Mouse (Mus musculus) CH12.LX (cell line): Measurements from ENCODE around the gene Stat5b. TPM values are rescaled to one million over a fixed set of nuclear protein-coding genes. Genes with fewer than 3 reads are reported as not detected.
A peak's percentile ranks its signal among the peaks of the same experiment; 100 is the strongest.

ENCODE experiments used
- DNase-seq: peaks from one replicate; pipeline ENCODE4 v3.0.0-alpha.2; 2013; ENCODE audit errors: extremely low read depth
- H3K27ac ChIP-seq: 2 replicates; pipeline ENCODE4 v1.5.1; 2012; ENCODE audit warnings: low read depth, mild to moderate bottlenecking, control low read depth, moderate library complexity; ENCODE audit not compliant: insufficient read depth
- H3K27me3 ChIP-seq: replicated peaks from 2 replicates; pipeline ENCODE3; 2012; ENCODE audit warnings: inconsistent platforms
- H3K36me3 ChIP-seq, 2 experiments: replicated peaks in 1 of 2; 2 replicates each; pipeline versions ENCODE3 to v1.6.1; 2012; ENCODE audit warnings: inconsistent platforms in 1 of 2, low read length in 1 of 2, mild to moderate bottlenecking in 1 of 2, mixed read lengths in 1 of 2, moderate library complexity in 1 of 2; ENCODE audit not compliant: control insufficient read depth in 1 of 2, insufficient read depth in 1 of 2
- H3K4me1 ChIP-seq, 2 experiments: 2 replicates each; pipeline ENCODE4 v1.6.1; 2012; ENCODE audit warnings: inconsistent platforms in 1 of 2, moderate library complexity in 1 of 2; ENCODE audit not compliant: insufficient read depth in 2 of 2, control insufficient read depth in 1 of 2
- H3K4me2 ChIP-seq: 2 replicates; pipeline ENCODE4 v1.6.1; 2012; ENCODE audit warnings: low read depth, mild to moderate bottlenecking, control low read depth; ENCODE audit not compliant: poor library complexity, insufficient read depth, severe bottlenecking
- H3K4me3 ChIP-seq, 3 experiments: fragments of 150-350 bp in 1 of 3; sonication (generic) in 1 of 3; replicated peaks in 1 of 3; 2 replicates each; pipeline versions ENCODE3 to v1.5.1; 2011 to 2012; ENCODE audit warnings: low read depth in 2 of 3, low read length in 2 of 3, mild to moderate bottlenecking in 2 of 3, moderate library complexity in 2 of 3, control low read depth in 1 of 3, improper control_type of control experiment in 1 of 3, inconsistent platforms in 1 of 3, mixed read lengths in 1 of 3; ENCODE audit not compliant: poor library complexity in 1 of 3
- H3K79me2 ChIP-seq: replicated peaks from 2 replicates; pipeline ENCODE4 v1.6.1; 2012; ENCODE audit warnings: mild to moderate bottlenecking, moderate library complexity; ENCODE audit not compliant: control insufficient read depth, poor library complexity, insufficient read depth, severe bottlenecking; ENCODE audit errors: extremely low read depth
- H3K9ac ChIP-seq: 2 replicates; pipeline ENCODE4 v1.6.1; 2012; ENCODE audit warnings: low read depth, mild to moderate bottlenecking, control low read depth, moderate library complexity; ENCODE audit not compliant: insufficient read depth
- H3K9me3 ChIP-seq: replicated peaks from 2 replicates; pipeline ENCODE3; 2012; ENCODE audit warnings: low read length, inconsistent platforms, mixed read lengths
- BHLHE40 ChIP-seq: IDR thresholded peaks from 2 replicates; pipeline ENCODE4 v1.6.1; 2011; ENCODE audit warnings: mild to moderate bottlenecking, low read depth, low read length, improper control_type of control experiment
- CHD1 ChIP-seq: IDR thresholded peaks from 2 replicates; pipeline ENCODE4 v1.6.1; 2012; ENCODE audit warnings: low read depth, low read length, improper control_type of control experiment, inconsistent platforms
- CHD2 ChIP-seq: IDR thresholded peaks from 2 replicates; pipeline ENCODE4 v1.6.1; 2011; ENCODE audit warnings: low read length, improper control_type of control experiment
- CTCF ChIP-seq, 2 experiments: IDR thresholded peaks in 1 of 2; conservative IDR thresholded peaks in 1 of 2; 2 replicates each; pipeline ENCODE4 v1.5.1; 2011 to 2012; ENCODE audit warnings: low read depth in 2 of 2, low read length in 2 of 2, improper control_type of control experiment in 1 of 2, inconsistent platforms in 1 of 2, mild to moderate bottlenecking in 1 of 2, moderate library complexity in 1 of 2
- E2F4 ChIP-seq: IDR thresholded peaks from 2 replicates; pipeline ENCODE4 v1.6.1; 2011; ENCODE audit warnings: low read depth, low read length, improper control_type of control experiment; ENCODE audit not compliant: insufficient replicate concordance
- ETS1 ChIP-seq: conservative IDR thresholded peaks from 2 replicates; pipeline ENCODE4 v1.6.1; 2012; ENCODE audit warnings: low read depth, mild to moderate bottlenecking, inconsistent platforms, low read length, improper control_type of control experiment, moderate library complexity
- GABPA ChIP-seq: IDR thresholded peaks from 2 replicates; pipeline ENCODE4 v1.6.1; 2012; ENCODE audit warnings: low read depth, low read length, improper control_type of control experiment, inconsistent platforms; ENCODE audit not compliant: insufficient replicate concordance
- HCFC1 ChIP-seq: IDR thresholded peaks from 2 replicates; pipeline ENCODE4 v1.6.1; 2012; ENCODE audit warnings: low read depth, mild to moderate bottlenecking, inconsistent platforms, low read length, improper control_type of control experiment
- IRF4 ChIP-seq: IDR thresholded peaks from 2 replicates; pipeline ENCODE4 v1.6.1; 2014; ENCODE audit warnings: low read depth, mild to moderate bottlenecking, inconsistent platforms, low read length, improper control_type of control experiment
- JUN ChIP-seq: IDR thresholded peaks from 2 replicates; pipeline ENCODE4 v1.6.1; 2011; ENCODE audit warnings: low read depth, mild to moderate bottlenecking, low read length, improper control_type of control experiment, moderate library complexity; ENCODE audit not compliant: insufficient read depth
- JUND ChIP-seq: conservative IDR thresholded peaks from 2 replicates; pipeline ENCODE4 v1.6.1; 2011; ENCODE audit warnings: low read depth, low read length, improper control_type of control experiment
- MAX ChIP-seq: IDR thresholded peaks from 2 replicates; pipeline ENCODE4 v1.6.1; 2011; ENCODE audit warnings: low read length, improper control_type of control experiment
- MAZ ChIP-seq: IDR thresholded peaks from 2 replicates; pipeline ENCODE4 v1.6.1; 2012; ENCODE audit warnings: low read depth, mild to moderate bottlenecking, inconsistent platforms, low read length, improper control_type of control experiment, moderate library complexity
- MXI1 ChIP-seq: IDR thresholded peaks from 2 replicates; pipeline ENCODE4 v1.6.1; 2011; ENCODE audit warnings: mild to moderate bottlenecking, low read depth, low read length, improper control_type of control experiment
- MYC ChIP-seq: IDR thresholded peaks from 2 replicates; pipeline ENCODE4 v1.6.1; 2011; ENCODE audit warnings: low read depth, mild to moderate bottlenecking, improper control_type of control experiment, low read length
- NELFE ChIP-seq: IDR thresholded peaks from 2 replicates; pipeline ENCODE4 v1.6.1; 2011; ENCODE audit warnings: low read depth, low read length, improper control_type of control experiment
- PAX5 ChIP-seq: IDR thresholded peaks from 2 replicates; pipeline ENCODE4 v1.6.1; 2012; ENCODE audit warnings: low read length, inconsistent platforms, mixed read lengths
- POLR2AphosphoS2 ChIP-seq: IDR thresholded peaks from 2 replicates; pipeline ENCODE4 v1.6.1; 2011; ENCODE audit warnings: low read depth, low read length, improper control_type of control experiment
- RAD21 ChIP-seq: IDR thresholded peaks from 2 replicates; pipeline ENCODE4 v1.6.1; 2011; ENCODE audit warnings: low read depth, mild to moderate bottlenecking, low read length, improper control_type of control experiment, moderate library complexity
- RCOR1 ChIP-seq: conservative IDR thresholded peaks from 2 replicates; pipeline ENCODE4 v1.6.1; 2012; ENCODE audit warnings: low read depth, mild to moderate bottlenecking, inconsistent platforms, low read length, improper control_type of control experiment
- SIN3A ChIP-seq: IDR thresholded peaks from 2 replicates; pipeline ENCODE4 v1.6.1; 2012; ENCODE audit warnings: low read length, improper control_type of control experiment, inconsistent platforms
- SMC3 ChIP-seq: IDR thresholded peaks from 2 replicates; pipeline ENCODE4 v1.6.1; 2011; ENCODE audit warnings: low read depth, low read length, improper control_type of control experiment
- TBP ChIP-seq: conservative IDR thresholded peaks from 2 replicates; pipeline ENCODE4 v1.6.1; 2011; ENCODE audit warnings: low read depth, low read length, improper control_type of control experiment
- TCF12 ChIP-seq: IDR thresholded peaks from 2 replicates; pipeline ENCODE4 v1.6.1; 2014; ENCODE audit warnings: low read depth, mild to moderate bottlenecking, inconsistent platforms, low read length, improper control_type of control experiment
- UBTF ChIP-seq: IDR thresholded peaks from 2 replicates; pipeline ENCODE4 v1.6.1; 2012; ENCODE audit warnings: low read depth, mild to moderate bottlenecking, inconsistent platforms, low read length, improper control_type of control experiment, moderate library complexity
- USF2 ChIP-seq: conservative IDR thresholded peaks from 2 replicates; pipeline ENCODE4 v1.6.1; 2011; ENCODE audit warnings: low read depth, low read length, improper control_type of control experiment
- ZC3H11A ChIP-seq: IDR thresholded peaks from 2 replicates; pipeline ENCODE4 v1.6.1; 2012; ENCODE audit warnings: low read depth, mild to moderate bottlenecking, inconsistent platforms, low read length, improper control_type of control experiment
- ZKSCAN1 ChIP-seq: IDR thresholded peaks from 2 replicates; pipeline ENCODE4 v1.6.1; 2012; ENCODE audit warnings: low read depth, inconsistent platforms, low read length, improper control_type of control experiment, borderline replicate concordance
- ZMIZ1 ChIP-seq: IDR thresholded peaks from 2 replicates; pipeline ENCODE4 v1.6.1; 2012; ENCODE audit warnings: low read depth, mild to moderate bottlenecking, inconsistent platforms, low read length, improper control_type of control experiment
- ZNF384 ChIP-seq: IDR thresholded peaks from 2 replicates; pipeline ENCODE4 v1.6.1; 2012; ENCODE audit warnings: low read depth, low read length, improper control_type of control experiment, inconsistent platforms
- dilution Hi-C: fragments of 300-500 bp; cut with MboI; formaldehyde crosslinking; loops from 2 replicates; pipeline ENCODE4 v1.14.3; 2020; ENCODE audit warnings: low sequenced_read_pairs; ENCODE audit not compliant: extremely low pct_unique_long_range_greater_than_20kb, extremely low pct_ligation_motif_present
- in situ Hi-C: fragments of 300-500 bp; cut with MboI; formaldehyde crosslinking; loops from 3 replicates; pipeline ENCODE4 v1.14.3; 2019; ENCODE audit warnings: low sequenced_read_pairs, low pct_ligation_motif_present, low pct_unique_long_range_greater_than_20kb, mixed read lengths
- polyA plus RNA-seq: library from polyadenylated mRNA; unstranded; fragments of >175 nt; gene quantifications from 2 replicates; pipeline ENCODE4 v1.2.1, GENCODE M21; 2012; ENCODE audit warnings: low read depth; ENCODE audit not compliant: insufficient read length
- total RNA-seq, 2 experiments: library from RNA; depleted of rRNA; stranded (reverse); fragments of 300-350 nt in 1 of 2; fragments of >200 nt in 1 of 2; gene quantifications; 2 replicates each; pipeline ENCODE4 v1.2.3; 2012 to 2014

The Stat5b gene
- total and polyA plus RNA-seq, 3 experiments = 11.4 to 24.4 (median 14.0) TPM

DNA sequence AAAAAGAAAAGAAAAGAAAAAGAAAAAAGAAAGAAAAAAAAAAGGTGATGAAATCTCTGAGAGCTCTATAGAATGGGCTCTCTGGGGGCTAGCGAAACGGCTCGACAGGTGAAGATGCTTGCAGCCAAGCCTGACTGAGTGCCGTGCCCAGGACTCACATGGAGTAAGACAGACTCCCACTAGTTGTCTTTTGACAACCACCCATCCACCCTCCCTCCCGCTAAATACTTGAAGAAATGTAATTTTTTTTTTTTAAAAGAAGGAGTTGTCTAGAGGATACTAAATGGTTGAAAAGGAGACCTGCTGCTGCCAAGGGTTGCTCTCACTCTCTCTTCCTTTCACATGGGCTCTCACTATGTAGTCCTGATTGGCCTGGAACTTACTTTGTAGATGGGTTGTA is 111.8 kb downstream of the Stat5b start:
- Histone ChIP-seq H3K27me3 (no peaks in the 10 kb centered on the region), H3K79me2 (peaks cover 41% of the 10 kb centered on the region), H3K36me3 (peaks cover 0 to 37% of the 10 kb centered on the region in 2 experiments), H3K9me3 (no peaks in the 10 kb centered on the region), H3K4me2 (peak overlapping the region; percentile 12), H3K4me3 (peak overlapping the region in 2 of 3 experiments; percentile 51 to 75), H3K9ac (peak overlapping the region; percentile 50), H3K4me1 (peaks cover 5 to 28% of the 10 kb centered on the region in 2 experiments), H3K27ac (no peak overlapping the region)
- DNase-seq = no peak
- dilution Hi-C loops (no loop called here), in situ Hi-C loops (no loop called here)
- no peak for TF ChIP-seq JUN
- no peak for TF ChIP-seq ETS1
- no peak for TF ChIP-seq SIN3A
- TF ChIP-seq JUND = no peak
- TF ChIP-seq ZNF384 = peak; percentile 26; the same call in 1 of the 2 replicates
- no peak for TF ChIP-seq CHD1
- TF ChIP-seq E2F4 = no peak
- TF ChIP-seq MAX = no peak

DNA sequence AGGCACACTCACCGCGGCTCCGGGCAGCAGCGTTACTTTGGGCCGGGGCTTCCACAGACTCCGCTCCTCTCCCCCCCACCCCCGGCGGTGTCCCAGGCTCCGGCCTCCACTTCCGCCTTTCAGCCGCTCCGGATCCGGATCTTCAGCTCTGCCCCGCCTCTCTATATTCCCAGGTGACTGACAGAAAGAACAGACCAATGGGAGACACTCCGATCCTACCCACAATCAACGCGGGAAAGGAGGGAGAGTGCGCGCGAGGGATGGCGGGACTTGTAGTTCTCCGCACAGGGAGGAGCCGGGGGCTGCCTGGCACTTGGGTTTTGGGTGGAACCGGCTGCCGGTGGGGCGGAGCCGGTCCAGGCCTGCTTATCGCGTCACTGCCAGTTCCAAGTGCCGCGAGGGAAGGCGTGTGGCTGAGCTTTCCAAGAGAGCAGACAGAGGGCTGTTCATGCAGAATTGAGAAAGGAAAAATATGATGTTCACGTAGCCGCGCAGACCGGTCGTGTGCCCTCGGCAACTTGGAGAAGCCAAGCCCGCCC is 112.4 kb downstream of the Stat5b start, which contains the start of gene Rab5c:
Gene Rab5c, minus strand, starts transcription at position 150 of the 539 bp plus-strand sequence.
- Histone ChIP-seq H3K4me3 (peak within 1 kb of the TSS; percentile 75 to 100 (median 84)), H3K9ac (peak within 1 kb of the TSS; percentile 95), H3K9me3 (no peaks in the 10 kb centered on the region), H3K27ac (peak within 1 kb of the TSS; percentile 19; the same call in 1 of the 2 replicates), H3K27me3 (no peaks in the 10 kb centered on the region), H3K4me2 (peak within 1 kb of the TSS; percentile 97), H3K79me2 (peaks cover 47% of the 10 kb centered on the region), H3K36me3 (peaks cover 1 to 38% of the 10 kb centered on the region in 2 experiments), H3K4me1 (peaks cover 5 to 35% of the 10 kb centered on the region in 2 experiments)
- in situ Hi-C loops (no loop called here), dilution Hi-C loops (no loop called here)
- peak; percentile 100 for DNase-seq
- TF ChIP-seq IRF4 = peak; percentile 55
- peak; percentile 65; the same call in 1 of the 2 replicates for TF ChIP-seq UBTF
- peak; percentile 58 for TF ChIP-seq SIN3A
- TF ChIP-seq PAX5 = no peak
- no peak for TF ChIP-seq RAD21
- TF ChIP-seq MXI1 = peak; percentile 85
- TF ChIP-seq JUN = no peak
- TF ChIP-seq TCF12 = peak; percentile 81; the same call in 1 of the 2 replicates
- peak; percentile 100 for TF ChIP-seq CHD2
- TF ChIP-seq JUND = no peak
- no peak for TF ChIP-seq ZKSCAN1
- TF ChIP-seq CTCF (conservative IDR thresholded peaks at IDR 0.05 in 1 of 2, IDR thresholded peaks at IDR 0.05 in 1 of 2; ENCODE audit: low read depth in 2 of 2, low read length in 2 of 2) = no peak
- peak; percentile 93 for TF ChIP-seq MAZ
- TF ChIP-seq ZC3H11A = no peak
- TF ChIP-seq TBP = peak; percentile 70; the same call in 1 of the 2 replicates
- peak; percentile 8; the same call in 1 of the 2 replicates for TF ChIP-seq SMC3
- peak; percentile 80; the same call in 1 of the 2 replicates for TF ChIP-seq ZMIZ1
- 0 out of 2 replicates have a peak, but pooled peaks have one; percentile 63 for TF ChIP-seq MYC
- TF ChIP-seq HCFC1 = peak; percentile 99
- TF ChIP-seq USF2 = no peak
- peak; percentile 83; the same call in 1 of the 2 replicates for TF ChIP-seq GABPA
- TF ChIP-seq BHLHE40 = no peak
- no peak for TF ChIP-seq RCOR1
- no peak for TF ChIP-seq ZNF384
- no peak for TF ChIP-seq CHD1
- TF ChIP-seq MAX = no peak
- peak; percentile 96 for TF ChIP-seq E2F4
- TF ChIP-seq POLR2AphosphoS2 = peak; percentile 74; the same call in 1 of the 2 replicates
- peak; percentile 80 for TF ChIP-seq NELFE
- no peak for TF ChIP-seq ETS1
